Mouse (Mus musculus) lung, postnatal 0 days (tissue): Measurements from ENCODE around the gene Castor1. TPM values are rescaled to one million over a fixed set of nuclear protein-coding genes. Genes with fewer than 3 reads are reported as not detected.
"Not testable (repeated sequence)": the region's sequence is repeated elsewhere in the genome, so short reads cannot be mapped to it uniquely, and the experiment has no call there.

Experiments
- ATAC-seq: fragments of 200-750 bp; cut with Nextera tagmentation; 2 replicates; pipeline ENCODE4 v1.8.0; 2017; ENCODE audit warnings: moderate library complexity
- DNase-seq: peaks from one replicate; pipeline ENCODE4 v3.0.0-alpha.2; 2016; ENCODE audit warnings: low spot score
- H3K27ac ChIP-seq: fragments of 300-500 bp; sonication (generic); 2 replicates; pipeline ENCODE4 v1.5.1; 2014; ENCODE audit warnings: antibody characterized with exemption, mild to moderate bottlenecking, low read length, mixed read lengths
- H3K27me3 ChIP-seq: fragments of 300-500 bp; sonication (generic); replicated peaks from 2 replicates; pipeline ENCODE4 v1.6.1; 2014; ENCODE audit warnings: low read length, mixed read lengths; ENCODE audit not compliant: insufficient read depth
- H3K36me3 ChIP-seq: fragments of 300-500 bp; sonication (generic); 2 replicates; pipeline ENCODE4 v1.6.1; 2014; ENCODE audit warnings: low read length, mixed read lengths; ENCODE audit not compliant: insufficient read depth
- H3K4me1 ChIP-seq: fragments of 300-500 bp; sonication (generic); 2 replicates; pipeline ENCODE4 v1.6.1; 2014; ENCODE audit warnings: antibody characterized with exemption, low read depth, low read length, mixed read lengths; ENCODE audit not compliant: insufficient read depth
- H3K4me2 ChIP-seq: fragments of 300-500 bp; sonication (generic); replicated peaks from 2 replicates; pipeline ENCODE4 v1.6.1; 2014; ENCODE audit warnings: low read depth, mild to moderate bottlenecking, low read length, moderate library complexity, mixed read lengths
- H3K4me3 ChIP-seq: fragments of 300-500 bp; sonication (generic); 2 replicates; pipeline ENCODE4 v1.5.1; 2014; ENCODE audit warnings: low read depth, low read length
- H3K9ac ChIP-seq: fragments of 300-500 bp; sonication (generic); replicated peaks from 2 replicates; pipeline ENCODE4 v1.6.1; 2014; ENCODE audit warnings: low read depth, mild to moderate bottlenecking
- H3K9me3 ChIP-seq: fragments of 300-500 bp; sonication (generic); 2 replicates; pipeline ENCODE4 v1.6.1; 2016; ENCODE audit warnings: low read length, mixed read lengths
- CTCF ChIP-seq: IDR thresholded peaks from 2 replicates; pipeline ENCODE4 v1.5.1; 2016; ENCODE audit warnings: antibody characterized with exemption, mild to moderate bottlenecking
- EP300 ChIP-seq: IDR thresholded peaks from 2 replicates; pipeline ENCODE4 v1.6.1; 2016; ENCODE audit warnings: antibody characterized with exemption, mild to moderate bottlenecking, control low read depth
- WGBS: fragments of 180-500 bp; shearing (Covaris S2); extraction: QIAGEN DNeasy Blood & Tissue Kit; methylation state at CpG from one replicate; pipeline ENCODE4 v1.1.7; 2014; 5-methylcytosine and 5-hydroxymethylcytosine counted together
- polyA plus RNA-seq: library from polyadenylated mRNA; unstranded; fragments of >200 nt; fragmentation: Nextera tagmentation; extraction: Ambion mirVana; gene quantifications from 2 replicates; pipeline ENCODE4 v1.2.1, GENCODE M21; 2015

Castor1 gene
- polyA plus RNA-seq, result 16.5 and 17.8 TPM in 2 replicates

- TF ChIP-seq EP300, result no peak
- TF ChIP-seq CTCF, result peak; percentile 14; the same call in 1 of the 2 replicates
- peaks cover 20% of the 10 kb centered on the region; the same call in 1 of the 2 replicates for H3K36me3 ChIP-seq
- WGBS, result 2% methylated on average over 54 of the region's 56 CpGs
- H3K4me1 ChIP-seq, result peaks cover 16% of the 10 kb centered on the region; the same call in 1 of the 2 replicates
- no peaks in the 10 kb centered on the region for H3K9me3 ChIP-seq
- peak within 1 kb of the TSS; percentile 34; the same call in 1 of the 2 replicates for H3K9ac ChIP-seq
- ATAC-seq (peak; percentile 93), DNase-seq (peak; percentile 98)
- no peaks in the 10 kb centered on the region for H3K27me3 ChIP-seq
- peak within 1 kb of the TSS; percentile 98 for H3K4me2 ChIP-seq
- H3K27ac ChIP-seq, result peak within 1 kb of the TSS; percentile 62
- H3K4me3 ChIP-seq, result peak within 1 kb of the TSS; percentile 53
Observed at GRCm38 (mm10) chr11:4217914-4218629, at the start of gene Castor1. Gene Castor1, plus strand, starts transcription at chr11:4218225.

- WGBS, result 74% methylated on average over 5 of the region's 5 CpGs
- no peak for ATAC-seq
- H3K27ac ChIP-seq, result no peak overlapping the region
- no peaks in the 10 kb centered on the region for H3K27me3 ChIP-seq
- H3K36me3 ChIP-seq, result peaks cover 72% of the 10 kb centered on the region
- no peaks in the 10 kb centered on the region for H3K4me1 ChIP-seq
- no peak overlapping the region for H3K4me3 ChIP-seq
- no peak for DNase-seq
- no peak for TF ChIP-seq EP300
- no peak for TF ChIP-seq CTCF
- no peaks in the 10 kb centered on the region for H3K9me3 ChIP-seq
- H3K4me2 ChIP-seq, result no peak overlapping the region
- no peak overlapping the region for H3K9ac ChIP-seq
Observed at GRCm38 (mm10) chr11:4174586-4174985, 43.4 kb upstream of the Castor1 start.

- Histone ChIP-seq H3K36me3 (peaks cover 71% of the 10 kb centered on the region), H3K27me3 (no peaks in the 10 kb centered on the region), H3K4me1 (no peaks in the 10 kb centered on the region), H3K9me3 (no peaks in the 10 kb centered on the region), H3K9ac (no peak overlapping the region), H3K4me2 (no peak overlapping the region), H3K27ac (no peak overlapping the region), H3K4me3 (no peak overlapping the region)
- WGBS, result 56% methylated on average over 4 of the region's 4 CpGs
- DNase-seq, result no peak
- TF ChIP-seq EP300 (no peak), CTCF (no peak)
- ATAC-seq, result peak; percentile 9; the same call in 1 of the 2 replicates
Observed at GRCm38 (mm10) chr11:4177716-4178115, 40.3 kb upstream of the Castor1 start.

- DNase-seq (no peak), ATAC-seq (no peak)
- no peak for TF ChIP-seq EP300
- H3K36me3 ChIP-seq, result peaks cover 36% of the 10 kb centered on the region
- no peak overlapping the region for H3K4me3 ChIP-seq
- H3K4me2 ChIP-seq, result no peak overlapping the region
- no peak overlapping the region for H3K27ac ChIP-seq
- H3K9ac ChIP-seq, result no peak overlapping the region
- H3K27me3 ChIP-seq, result no peaks in the 10 kb centered on the region
- no peaks in the 10 kb centered on the region for H3K4me1 ChIP-seq
- 19% methylated on average over 1 of the region's 1 CpGs for WGBS
- no peaks in the 10 kb centered on the region for H3K9me3 ChIP-seq
Observed at GRCm38 (mm10) chr11:4182061-4182460, 36.0 kb upstream of the Castor1 start.

GRCm38 (mm10) chr11:4183511-4183910 lies 34.5 kb upstream of the Castor1 start:
- no peaks in the 10 kb centered on the region for H3K9me3 ChIP-seq
- DNase-seq (no peak), ATAC-seq (no peak)
- H3K4me1 ChIP-seq, result peaks cover 14% of the 10 kb centered on the region; the same call in 1 of the 2 replicates
- no peak overlapping the region for H3K9ac ChIP-seq
- no peaks in the 10 kb centered on the region for H3K27me3 ChIP-seq
- peaks cover 22% of the 10 kb centered on the region for H3K36me3 ChIP-seq
- TF ChIP-seq CTCF, result no peak
- TF ChIP-seq EP300, result no peak
- H3K4me2 ChIP-seq, result no peak overlapping the region
- no peak overlapping the region for H3K4me3 ChIP-seq
- peak overlapping the region; percentile 43; the same call in 1 of the 2 replicates for H3K27ac ChIP-seq

- Histone ChIP-seq H3K4me2 (no peak overlapping the region), H3K9me3 (no peaks in the 10 kb centered on the region), H3K27me3 (no peaks in the 10 kb centered on the region), H3K36me3 (peaks cover 14% of the 10 kb centered on the region), H3K4me3 (no peak overlapping the region), H3K4me1 (peaks cover 14% of the 10 kb centered on the region; the same call in 1 of the 2 replicates), H3K9ac (no peak overlapping the region), H3K27ac (no peak overlapping the region)
- 61% methylated on average over 4 of the region's 4 CpGs for WGBS
- TF ChIP-seq CTCF (peak; percentile 26), EP300 (no peak)
- no peak for DNase-seq
- no peak for ATAC-seq
Observed at GRCm38 (mm10) chr11:4184251-4184952, 33.6 kb upstream of the Castor1 start.

GRCm38 (mm10) chr11:4185480-4185879 lies 32.5 kb upstream of the Castor1 start:
- not testable (repeated sequence) for H3K9me3 ChIP-seq, H3K9ac ChIP-seq, DNase-seq, ATAC-seq, H3K4me3 ChIP-seq, H3K27me3 ChIP-seq, H3K4me2 ChIP-seq, H3K36me3 ChIP-seq, H3K27ac ChIP-seq
- H3K4me1 ChIP-seq, result peaks cover 16% of the 10 kb centered on the region; the same call in 1 of the 2 replicates
- 89% methylated on average over 6 of the region's 6 CpGs for WGBS
